Mouse (Mus musculus) liver, postnatal 0 days (tissue): ENCODE measurements around the gene Exoc3.

Experiments used
- CTCF ChIP-seq: sonication (generic); IDR thresholded peaks from 2 replicates; pipeline ENCODE4 v1.5.1; 2016; ENCODE audit warnings: antibody characterized with exemption, low read depth
- EP300 ChIP-seq: IDR thresholded peaks from 2 replicates; pipeline ENCODE4 v1.6.1; 2016; ENCODE audit warnings: antibody characterized with exemption, low read depth, mild to moderate bottlenecking

- TF ChIP-seq CTCF, result no peak
- TF ChIP-seq EP300, result no peak
Measured at GRCm38 (mm10) chr13:74183011-74183695, 25.4 kb downstream of the Exoc3 start.
